Mouse (Mus musculus): ENCODE measurements at regions not wholly inside any gene's neighbourhood (a gene's known extent, or its start where the extent isn't known, plus 50 kb on each side); places are given as distances from the start of the nearest gene placed in this dataset.

- TF ChIP-seq CTCF (IDR thresholded peaks at IDR 0.05; ENCODE audit: low read depth) (no peak), EP300 (IDR thresholded peaks at IDR 0.05; ENCODE audit: low read depth) (no peak)
Observed at GRCm38 (mm10) chr3:69667359-69667758, 54.4 kb upstream of the Nmd3 start.
